Mouse (Mus musculus) cerebellum, adult 2 months (tissue): ENCODE measurements around the gene Rgmb.

Experiments used
- CTCF ChIP-seq: fragments of 200-500 bp; IDR thresholded peaks from 2 replicates; pipeline ENCODE4 v1.5.1; 2011; ENCODE audit warnings: low read depth, mild to moderate bottlenecking, control low read depth, low read length, moderate library complexity, borderline replicate concordance; ENCODE audit not compliant: insufficient read depth
- POLR2A ChIP-seq: fragments of 200-500 bp; IDR thresholded peaks from 2 replicates; pipeline ENCODE4 v1.6.1; 2011; ENCODE audit warnings: low read length, control low read depth, borderline replicate concordance; ENCODE audit not compliant: insufficient read depth

DNA sequence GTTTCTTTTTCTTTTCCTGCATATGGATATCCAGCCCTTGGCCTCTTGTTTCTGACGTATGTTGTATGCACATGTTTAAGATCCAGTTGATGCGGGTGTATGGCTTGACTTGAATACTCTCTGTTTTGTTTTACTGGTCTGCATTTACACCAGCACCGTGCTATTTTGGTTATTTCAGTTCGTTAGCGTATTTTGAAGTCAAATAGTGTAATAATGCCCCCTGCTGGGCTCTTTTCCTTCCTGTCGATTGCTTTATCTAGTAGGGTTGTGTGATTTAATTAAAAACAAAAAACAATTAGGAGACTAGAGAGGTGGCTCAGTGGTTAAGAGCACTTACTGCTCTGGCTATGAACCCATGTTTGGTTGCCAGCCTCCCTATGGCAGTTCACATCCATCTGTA is 52.9 kb downstream of the Rgmb start:
- no peak for TF ChIP-seq POLR2A
- TF ChIP-seq CTCF: no peak
